Mouse (Mus musculus) megakaryocyte-erythroid progenitor cell, adult 5-6 weeks (primary cell): ENCODE results near the gene Gpatch3. TPM values are rescaled to one million over a fixed set of nuclear protein-coding genes. Genes with fewer than 3 reads are reported as not detected.
A peak's percentile ranks its signal among the peaks of the same experiment; 100 is the strongest.

Source experiments
- ATAC-seq: replicated peaks from 2 replicates; pipeline ENCODE4 v1.8.0; 2016; ENCODE audit warnings: mild to moderate bottlenecking, inconsistent platforms; ENCODE audit not compliant: severe bottlenecking, poor library complexity, low FRiP score, low TSS enrichment
- total RNA-seq, 2 experiments: library from RNA; stranded (forward) in 1 of 2; stranded (reverse) in 1 of 2; fragments of 200-1000, 215-1000 nt in 1 of 2; fragments of >200 nt in 1 of 2; fragmentation: Nextera tagmentation in 1 of 2; gene quantifications; 2 replicates each; pipeline ENCODE4 v1.2.3; 2014 to 2017

The Gpatch3 gene
- 1.2 and 6.2 TPM in 2 replicates for total RNA-seq (2014; fragmentation: Nextera tagmentation)
- total RNA-seq (2017), result 16.9 and 29.6 TPM in 2 replicates

GRCm38 (mm10) chr4:133574070-133574842, at the start of gene Gpatch3:
Gpatch3 (plus strand) TSS chr4:133574745.
- peak; percentile 90 for ATAC-seq

GRCm38 (mm10) chr4:133527788-133528187, 46.8 kb upstream of the Gpatch3 start:
- ATAC-seq, result no peak

- ATAC-seq, result no peak
Measured at GRCm38 (mm10) chr4:133532777-133533176, 41.8 kb upstream of the Gpatch3 start.

- ATAC-seq, result no peak
Measured at GRCm38 (mm10) chr4:133536081-133536480, 38.5 kb upstream of the Gpatch3 start.

- no peak for ATAC-seq
Measured at GRCm38 (mm10) chr4:133536652-133537051, 37.9 kb upstream of the Gpatch3 start.

GRCm38 (mm10) chr4:133545272-133546231, 29.0 kb upstream of the Gpatch3 start, which contains the start of gene Nudc:
Nudc (minus strand) TSS chr4:133545996.
- peak; percentile 99 for ATAC-seq

GRCm38 (mm10) chr4:133552029-133552428, 22.5 kb upstream of the Gpatch3 start:
- ATAC-seq, result no peak

- ATAC-seq, result no peak
Measured at GRCm38 (mm10) chr4:133552768-133553447, 21.6 kb upstream of the Gpatch3 start, which contains the start of gene Nr0b2. Nr0b2 (plus strand) TSS chr4:133553376.

GRCm38 (mm10) chr4:133553448-133554330, 20.9 kb upstream of the Gpatch3 start:
- ATAC-seq, result no peak

- ATAC-seq, result no peak
Measured at GRCm38 (mm10) chr4:133557041-133557717, 17.4 kb upstream of the Gpatch3 start.

- ATAC-seq, result no peak
Measured at GRCm38 (mm10) chr4:133559846-133560245, 14.7 kb upstream of the Gpatch3 start.

- no peak for ATAC-seq
Measured at GRCm38 (mm10) chr4:133561622-133562021, 12.9 kb upstream of the Gpatch3 start.

GRCm38 (mm10) chr4:133563123-133563571, 11.4 kb upstream of the Gpatch3 start:
- peak; percentile 53 for ATAC-seq

GRCm38 (mm10) chr4:133567251-133567650, 7.3 kb upstream of the Gpatch3 start:
- ATAC-seq, result no peak

- no peak for ATAC-seq
Measured at GRCm38 (mm10) chr4:133569291-133570065, 5.1 kb upstream of the Gpatch3 start.

GRCm38 (mm10) chr4:133570066-133570466, 4.5 kb upstream of the Gpatch3 start:
- ATAC-seq, result no peak

- no peak; the same call in 1 of the 2 replicates for ATAC-seq
Measured at GRCm38 (mm10) chr4:133574843-133575202, 278 bp downstream of the Gpatch3 start.
